Mouse (Mus musculus): ENCODE data around the gene Gse1. TPM values are rescaled to one million over a fixed set of nuclear protein-coding genes. Genes with fewer than 3 reads are reported as not detected.

Gene Gse1
- polyA plus RNA-seq, 1 experiment from 2014 or later = 8.7 TPM

GRCm38 (mm10) chr8:120290614-120291013 is 62.4 kb downstream of the Gse1 start:
- Histone ChIP-seq H3K4me1 (replicated peaks) (peaks cover 87% of the 10 kb centered on the region), H3K4me2 (peak overlapping the region; percentile 86), H3K9ac (peak overlapping the region; percentile 12; the same call in 1 of the 2 replicates), H3K27ac (replicated peaks) (peak overlapping the region; percentile 97), H3K9me3 (replicated peaks) (no peaks in the 10 kb centered on the region), H3K4me3 (replicated peaks) (no peak overlapping the region), H3K27me3 (no peaks in the 10 kb centered on the region), H3K36me3 (replicated peaks) (no peaks in the 10 kb centered on the region)
- 72% methylated on average over 15 of the region's 15 CpGs for WGBS (ENCODE audit: insufficient replicate concordance)
- no peak for ATAC-seq (ENCODE audit: insufficient read depth)

DNA sequence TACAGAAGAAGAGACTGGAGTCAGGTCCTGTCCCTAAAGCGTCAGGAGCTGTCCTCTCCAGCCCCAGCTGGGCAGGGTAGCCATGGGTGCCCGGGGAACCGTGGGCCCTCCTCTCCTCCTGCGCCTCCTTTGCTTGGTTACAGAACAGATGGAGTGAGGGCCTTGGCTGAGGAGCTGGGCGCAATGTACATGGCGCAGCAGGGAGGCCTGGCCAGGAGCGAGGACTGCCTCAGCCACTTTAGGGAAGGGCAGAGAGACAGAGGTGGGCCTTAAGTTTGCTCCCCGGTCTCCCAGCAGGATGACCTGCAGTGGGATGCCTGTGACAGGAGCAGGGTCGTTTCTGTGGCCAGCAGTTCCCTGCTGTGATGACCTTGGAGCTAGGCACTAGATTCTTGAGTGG is 63.4 kb downstream of the Gse1 start:
- Histone ChIP-seq H3K36me3 (replicated peaks) (no peaks in the 10 kb centered on the region), H3K4me3 (replicated peaks) (peak overlapping the region; percentile 65), H3K4me2 (peak overlapping the region; percentile 86), H3K9ac (peak overlapping the region; percentile 76; the same call in 1 of the 2 replicates), H3K27me3 (no peaks in the 10 kb centered on the region), H3K27ac (replicated peaks) (peak overlapping the region; percentile 97), H3K4me1 (replicated peaks) (peaks cover 90% of the 10 kb centered on the region), H3K9me3 (replicated peaks) (no peaks in the 10 kb centered on the region)
- no peak for ATAC-seq (ENCODE audit: insufficient read depth)
- 86% methylated on average over 9 of the region's 9 CpGs for WGBS (ENCODE audit: insufficient replicate concordance)

GRCm38 (mm10) chr8:120292316-120293107 is 64.3 kb downstream of the Gse1 start:
- no peaks in the 10 kb centered on the region for H3K27me3 ChIP-seq
- peak overlapping the region; percentile 86 for H3K4me2 ChIP-seq
- WGBS (ENCODE audit: insufficient replicate concordance) = 57% methylated on average over 8 of the region's 8 CpGs
- H3K36me3 ChIP-seq (replicated peaks) = no peaks in the 10 kb centered on the region
- ATAC-seq (ENCODE audit: insufficient read depth) = no peak
- peak overlapping the region; percentile 97 for H3K27ac ChIP-seq (replicated peaks)
- H3K9me3 ChIP-seq (replicated peaks) = no peaks in the 10 kb centered on the region
- H3K4me1 ChIP-seq (replicated peaks) = peaks cover 95% of the 10 kb centered on the region
- peak overlapping the region; percentile 76 for H3K9ac ChIP-seq
- peak overlapping the region; percentile 65 for H3K4me3 ChIP-seq (replicated peaks)

DNA sequence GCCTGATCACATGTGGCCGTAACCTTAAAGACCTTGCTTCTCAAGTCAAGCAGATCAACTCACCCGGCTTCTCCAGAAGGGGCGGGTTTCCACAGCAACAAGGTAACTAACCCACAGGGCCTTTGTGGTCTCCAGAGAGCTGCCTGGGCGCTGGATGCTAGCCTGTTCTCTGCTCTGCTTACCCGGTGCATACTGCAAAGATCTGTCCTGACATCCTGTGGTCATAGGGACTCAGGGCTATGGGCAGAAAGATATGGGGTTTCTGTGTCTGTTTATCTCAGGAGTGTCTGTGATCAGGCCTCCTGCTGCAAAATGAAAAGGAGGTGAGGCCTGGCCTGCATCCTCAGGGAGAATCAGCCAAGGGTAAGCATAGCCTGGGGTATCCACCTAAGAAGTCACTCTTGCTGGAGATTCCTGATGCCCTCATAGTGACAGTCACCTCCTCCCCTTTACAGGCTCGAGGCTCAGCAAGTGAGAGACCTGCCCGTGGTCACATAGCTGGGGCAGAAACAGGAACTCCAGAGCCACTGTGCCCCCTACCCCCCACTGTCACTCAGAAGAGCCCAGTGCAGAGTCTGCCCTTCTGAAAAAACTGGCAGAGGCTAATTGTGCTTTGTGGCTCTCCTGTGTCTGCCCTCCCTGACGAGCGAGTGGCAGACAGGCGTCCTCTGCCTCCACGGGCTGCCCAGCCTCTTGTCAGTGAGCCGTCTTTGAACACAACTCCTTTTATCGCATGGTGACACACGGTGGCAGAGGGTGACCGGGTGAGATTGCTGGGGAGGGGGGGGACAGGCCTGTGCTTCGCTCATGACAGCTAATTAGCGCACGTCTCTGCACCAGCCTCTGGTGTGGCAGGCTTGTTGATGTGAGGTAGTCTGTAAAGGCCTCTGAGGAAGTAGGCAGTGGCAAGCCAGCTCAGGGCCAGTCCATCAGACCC is 65.4 kb downstream of the Gse1 start:
- H3K9ac ChIP-seq = peak overlapping the region; percentile 76
- H3K4me2 ChIP-seq = peak overlapping the region; percentile 86
- peak; percentile 89 for ATAC-seq (ENCODE audit: insufficient read depth)
- no peaks in the 10 kb centered on the region for H3K36me3 ChIP-seq (replicated peaks)
- H3K9me3 ChIP-seq (replicated peaks) = no peaks in the 10 kb centered on the region
- peak overlapping the region; percentile 65 for H3K4me3 ChIP-seq (replicated peaks)
- peaks cover 90% of the 10 kb centered on the region for H3K4me1 ChIP-seq (replicated peaks)
- peak overlapping the region; percentile 97 for H3K27ac ChIP-seq (replicated peaks)
- WGBS (ENCODE audit: insufficient replicate concordance) = 12% methylated on average over 18 of the region's 18 CpGs
- H3K27me3 ChIP-seq = no peaks in the 10 kb centered on the region

DNA sequence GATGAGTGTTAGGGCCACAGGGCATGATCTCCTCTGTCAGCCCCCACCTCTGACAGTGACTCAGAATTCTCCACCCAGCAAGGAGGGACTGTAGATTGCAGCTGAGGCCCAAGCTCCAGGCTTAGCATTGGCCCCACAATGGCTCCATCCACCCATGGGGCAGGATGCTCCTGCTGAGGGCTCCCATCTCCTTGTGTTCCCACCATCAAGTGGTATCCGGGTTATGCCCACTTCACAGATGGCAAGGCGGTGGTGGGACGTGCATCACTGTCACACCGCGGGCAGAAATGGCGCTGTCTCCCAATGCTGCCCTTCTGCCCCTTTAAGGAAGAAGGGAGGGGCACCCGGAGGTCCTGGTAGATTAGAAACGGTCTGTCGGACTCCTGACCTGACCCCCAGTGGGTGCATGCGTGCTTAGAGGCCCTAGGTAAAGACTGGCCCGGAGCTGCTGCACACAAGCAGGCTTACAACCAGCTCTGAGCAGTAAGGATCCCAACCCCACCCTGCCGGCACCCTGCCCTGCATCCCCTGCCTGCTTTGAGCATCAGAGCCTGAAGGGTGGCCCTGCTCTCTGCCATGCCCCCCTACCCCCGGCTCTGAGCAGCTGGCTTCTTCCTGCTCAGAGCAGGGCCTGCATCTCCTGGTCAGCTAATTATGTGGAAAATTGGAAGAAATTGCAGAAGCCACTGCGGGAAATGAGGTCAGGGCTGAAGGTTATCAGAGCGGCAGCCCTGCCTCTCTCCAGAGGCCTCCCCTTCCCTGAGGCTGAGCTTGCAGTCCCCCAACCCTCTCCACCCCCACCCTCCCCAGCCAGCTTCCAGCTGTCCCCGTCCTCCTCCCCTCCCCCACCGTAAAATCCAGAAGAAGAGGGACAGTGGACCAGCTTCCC is 67.0 kb downstream of the Gse1 start:
- Histone ChIP-seq H3K27me3 (no peaks in the 10 kb centered on the region), H3K4me3 (replicated peaks) (peak overlapping the region; percentile 65), H3K9ac (peak overlapping the region; percentile 76), H3K4me1 (replicated peaks) (peaks cover 78% of the 10 kb centered on the region), H3K4me2 (peak overlapping the region; percentile 86), H3K9me3 (replicated peaks) (no peaks in the 10 kb centered on the region), H3K36me3 (replicated peaks) (no peaks in the 10 kb centered on the region), H3K27ac (replicated peaks) (peak overlapping the region; percentile 97)
- WGBS (ENCODE audit: insufficient replicate concordance) = 29% methylated on average over 17 of the region's 17 CpGs
- peak; percentile 46 for ATAC-seq (ENCODE audit: insufficient read depth)

DNA sequence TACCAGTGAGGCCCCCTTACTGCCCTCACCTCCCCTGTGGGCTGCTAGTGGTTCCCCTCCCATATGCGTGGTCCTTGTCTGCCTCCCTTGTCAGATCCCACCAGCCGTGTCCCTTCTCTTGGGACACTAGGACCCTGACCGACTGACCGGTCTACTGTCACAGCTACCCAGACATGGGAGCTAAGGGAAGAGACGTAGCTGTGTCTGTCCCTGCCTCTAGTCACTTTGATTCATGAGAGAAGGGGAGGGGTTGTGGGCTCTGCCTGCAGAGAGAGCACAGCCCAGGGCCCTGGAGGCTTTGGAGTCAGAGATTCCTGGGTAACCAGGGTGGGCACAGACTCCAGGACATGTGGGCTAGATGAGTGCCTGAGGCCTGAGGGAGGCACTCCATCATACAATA is 68.7 kb downstream of the Gse1 start:
- 74% methylated on average over 5 of the region's 5 CpGs for WGBS (ENCODE audit: insufficient replicate concordance)
- Histone ChIP-seq H3K4me3 (replicated peaks) (no peak overlapping the region), H3K36me3 (replicated peaks) (no peaks in the 10 kb centered on the region), H3K4me2 (no peak overlapping the region), H3K9me3 (replicated peaks) (no peaks in the 10 kb centered on the region), H3K9ac (no peak overlapping the region), H3K4me1 (replicated peaks) (peaks cover 72% of the 10 kb centered on the region), H3K27me3 (no peaks in the 10 kb centered on the region), H3K27ac (replicated peaks) (no peak overlapping the region)
- ATAC-seq (ENCODE audit: insufficient read depth) = no peak

DNA sequence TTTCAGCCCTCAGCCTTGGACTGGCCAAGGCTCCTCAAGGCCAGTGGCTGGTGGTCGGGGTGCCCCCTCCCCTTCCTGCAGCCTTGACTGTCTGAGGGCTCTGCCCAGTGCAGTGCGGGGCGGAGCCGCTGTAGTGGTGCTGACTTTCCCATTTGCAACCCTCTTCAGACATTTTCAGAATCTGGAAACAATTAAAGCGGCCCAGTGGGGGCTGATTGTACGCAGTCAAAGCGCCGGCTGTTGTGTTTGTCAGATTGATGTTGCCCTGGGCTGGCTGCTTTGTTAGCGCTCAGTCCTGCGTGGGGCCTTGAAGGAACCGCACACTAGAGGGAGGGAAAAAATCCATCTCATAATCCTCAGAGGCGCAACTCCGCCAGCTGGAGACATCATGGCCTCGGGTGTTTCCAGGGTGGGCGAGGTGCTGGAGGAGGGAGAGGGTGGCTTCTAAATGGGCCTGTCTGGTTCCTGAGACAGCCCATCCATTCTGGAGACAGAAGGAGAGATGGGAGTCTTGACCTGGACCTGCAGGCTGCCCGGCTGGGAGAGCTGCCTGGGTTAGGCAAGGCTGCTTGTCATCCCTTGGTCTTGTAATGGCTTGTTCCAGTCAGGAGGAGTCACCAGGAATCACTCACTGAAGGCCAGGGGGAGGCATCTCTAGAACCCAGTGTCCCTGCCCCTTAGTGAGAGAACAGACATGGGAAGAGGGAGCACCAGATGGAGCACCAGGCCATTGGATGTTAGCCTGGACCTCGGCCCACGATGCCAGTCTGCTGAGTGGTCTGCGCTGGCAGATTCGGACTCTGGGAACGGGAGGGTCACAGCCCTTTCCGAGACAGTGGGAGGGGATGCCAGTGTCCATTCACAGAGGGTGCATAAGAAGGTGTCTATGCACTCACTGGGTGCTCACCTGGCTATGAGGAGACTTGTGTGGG is 70.6 kb downstream of the Gse1 start:
- WGBS (ENCODE audit: insufficient replicate concordance) = 80% methylated on average over 22 of the region's 22 CpGs
- H3K27me3 ChIP-seq = no peaks in the 10 kb centered on the region

DNA sequence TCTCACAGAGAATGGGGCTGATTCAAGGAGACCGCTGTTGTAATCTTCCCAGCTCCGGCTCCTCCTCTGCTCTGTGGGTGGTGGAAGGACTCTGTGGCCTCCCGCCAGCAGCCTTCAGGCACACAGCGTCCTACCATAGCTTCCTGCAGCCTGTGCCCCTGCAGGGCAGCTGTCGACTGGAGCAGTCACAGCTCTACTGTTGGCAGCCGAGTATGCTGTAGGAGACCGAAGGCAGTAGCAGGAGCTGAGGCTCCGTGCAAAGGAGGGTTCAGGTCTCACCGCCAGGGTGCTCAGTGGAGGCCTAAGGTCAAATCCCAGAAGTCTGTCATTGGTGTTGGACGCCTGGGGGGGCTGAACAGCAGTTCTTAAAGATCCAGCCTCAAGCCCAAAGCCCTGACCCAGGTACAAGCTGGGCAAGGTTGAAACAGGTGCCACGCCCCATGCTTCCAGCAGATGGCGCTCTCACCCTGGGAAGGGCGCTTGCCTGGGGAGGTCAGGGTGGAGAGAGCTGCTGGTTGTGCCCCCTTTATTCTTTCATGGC is 72.4 kb downstream of the Gse1 start:
- Histone ChIP-seq H3K4me2 (peak overlapping the region; percentile 54), H3K9ac (peak overlapping the region; percentile 42; the same call in 1 of the 2 replicates), H3K4me3 (replicated peaks) (peak overlapping the region; percentile 22; the same call in 1 of the 2 replicates), H3K4me1 (replicated peaks) (peaks cover 35% of the 10 kb centered on the region), H3K27ac (replicated peaks) (peak overlapping the region; percentile 48), H3K36me3 (replicated peaks) (no peaks in the 10 kb centered on the region), H3K27me3 (no peaks in the 10 kb centered on the region), H3K9me3 (replicated peaks) (no peaks in the 10 kb centered on the region)
- ATAC-seq (ENCODE audit: insufficient read depth) = peak; percentile 65
- 16% methylated on average over 13 of the region's 13 CpGs for WGBS (ENCODE audit: insufficient replicate concordance)

More for the DNA sequence above, 70.6 kb downstream of the Gse1 start:
- no peak for ATAC-seq (ENCODE audit: insufficient read depth)
- H3K4me3 ChIP-seq (replicated peaks) = no peak overlapping the region
- peaks cover 53% of the 10 kb centered on the region for H3K4me1 ChIP-seq (replicated peaks)
- H3K27ac ChIP-seq (replicated peaks) = no peak overlapping the region
- no peaks in the 10 kb centered on the region for H3K36me3 ChIP-seq (replicated peaks)
- no peak overlapping the region for H3K4me2 ChIP-seq
- no peaks in the 10 kb centered on the region for H3K9me3 ChIP-seq (replicated peaks)
- no peak overlapping the region for H3K9ac ChIP-seq

GRCm38 (mm10) chr8:120302941-120303675 is 74.9 kb downstream of the Gse1 start:
- peaks cover 26% of the 10 kb centered on the region for H3K4me1 ChIP-seq (replicated peaks)
- no peak overlapping the region for H3K9ac ChIP-seq
- H3K36me3 ChIP-seq (replicated peaks) = no peaks in the 10 kb centered on the region
- H3K27ac ChIP-seq (replicated peaks) = no peak overlapping the region
- no peak for ATAC-seq (ENCODE audit: insufficient read depth)
- no peaks in the 10 kb centered on the region for H3K9me3 ChIP-seq (replicated peaks)
- H3K27me3 ChIP-seq = peaks cover 23% of the 10 kb centered on the region
- no peak overlapping the region for H3K4me3 ChIP-seq (replicated peaks)
- WGBS (ENCODE audit: insufficient replicate concordance) = 59% methylated on average over 11 of the region's 11 CpGs
- no peak overlapping the region for H3K4me2 ChIP-seq
